Mouse (Mus musculus) forebrain, embryonic 10.5 days (tissue): ENCODE measurements around the gene Zfp36l1. TPM values are rescaled to one million over a fixed set of nuclear protein-coding genes. Genes with fewer than 3 reads are reported as not detected.
A peak's percentile ranks its signal among the peaks of the same experiment; 100 is the strongest.

ENCODE experiments used
- DNase-seq: peaks from one replicate; pipeline ENCODE4 v3.0.0-alpha.2; 2017; ENCODE audit warnings: low spot score; ENCODE audit errors: extremely low spot score
- H3K27ac ChIP-seq: fragments of 300-500 bp; sonication (generic); 2 replicates; pipeline ENCODE4 v1.5.1; 2016; ENCODE audit warnings: mild to moderate bottlenecking
- H3K27me3 ChIP-seq: fragments of 300-500 bp; sonication (generic); 2 replicates; pipeline ENCODE4 v1.6.1; 2016; ENCODE audit warnings: mild to moderate bottlenecking; ENCODE audit not compliant: poor library complexity, severe bottlenecking
- H3K36me3 ChIP-seq: fragments of 300-500 bp; sonication (generic); replicated peaks from 2 replicates; pipeline ENCODE4 v1.6.1; 2016; ENCODE audit warnings: mild to moderate bottlenecking, moderate library complexity
- H3K4me1 ChIP-seq: fragments of 300-500 bp; sonication (generic); 2 replicates; pipeline ENCODE4 v1.6.1; 2016
- H3K4me3 ChIP-seq: fragments of 300-500 bp; sonication (generic); 2 replicates; pipeline ENCODE4 v1.5.1; 2016; ENCODE audit warnings: mild to moderate bottlenecking, moderate library complexity
- H3K9me3 ChIP-seq: fragments of 300-500 bp; sonication (generic); 2 replicates; pipeline ENCODE4 v1.6.1; 2016; ENCODE audit warnings: mild to moderate bottlenecking, moderate library complexity
- WGBS: fragments of 180-500 bp; shearing (Covaris S2); methylation state at CpG from one replicate; pipeline ENCODE4 v1.1.7; 2016; 5-methylcytosine and 5-hydroxymethylcytosine counted together
- polyA plus RNA-seq: library from polyadenylated mRNA; unstranded; fragments of >200 nt; fragmentation: Nextera tagmentation; extraction: Ambion mirVana; gene quantifications from 2 replicates; pipeline ENCODE4 v1.2.1, GENCODE M21; 2016

Zfp36l1 gene
- polyA plus RNA-seq, 1 experiment from 2014 or later = 121 TPM

DNA sequence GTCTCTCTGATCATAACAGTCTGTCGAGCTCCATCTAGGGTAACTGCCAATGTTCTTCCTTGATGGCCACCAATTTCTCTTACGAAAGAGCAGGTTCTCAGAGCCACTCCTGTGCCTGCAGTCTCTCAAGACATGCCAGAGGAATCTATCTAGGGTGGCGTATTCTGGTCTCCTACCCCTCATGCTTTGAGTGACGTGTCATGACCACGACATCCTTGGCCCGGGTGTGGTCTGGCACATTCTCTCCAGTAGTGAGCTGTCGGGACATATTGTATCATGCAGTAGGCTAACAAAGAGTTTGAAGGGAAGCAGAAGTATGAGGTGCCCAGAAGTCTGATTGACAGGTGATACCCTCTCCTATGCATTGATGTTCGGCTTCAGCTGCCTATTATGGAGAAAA is 28.2 kb upstream of the Zfp36l1 start:
- Histone ChIP-seq H3K27ac (peak overlapping the region; percentile 64; the same call in 1 of the 2 replicates), H3K36me3 (no peaks in the 10 kb centered on the region), H3K9me3 (no peaks in the 10 kb centered on the region), H3K4me1 (peaks cover 21% of the 10 kb centered on the region), H3K4me3 (no peak overlapping the region), H3K27me3 (no peaks in the 10 kb centered on the region)
- WGBS = 90% methylated on average over 8 of the region's 8 CpGs
- no peak for DNase-seq

DNA sequence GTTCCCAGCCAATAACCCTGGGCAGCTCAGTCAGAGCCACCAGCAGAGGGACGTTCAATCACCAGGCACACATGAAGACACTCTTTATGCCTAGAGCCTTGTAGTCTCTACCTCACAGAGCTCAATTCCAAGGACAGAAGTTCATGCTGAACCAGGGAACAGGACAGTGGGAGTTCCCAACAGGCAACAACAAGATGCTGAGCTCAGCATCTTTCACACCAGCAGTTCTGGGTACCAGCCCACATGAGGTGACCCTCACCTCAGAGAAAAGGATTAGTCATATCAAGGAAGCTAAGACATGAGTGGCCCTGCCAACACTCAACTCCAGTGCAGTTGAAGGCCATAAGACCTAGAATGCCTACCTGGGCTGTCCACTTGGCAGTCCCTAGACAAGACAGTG is 24.9 kb upstream of the Zfp36l1 start:
- peaks cover 14% of the 10 kb centered on the region for H3K4me1 ChIP-seq
- no peaks in the 10 kb centered on the region for H3K36me3 ChIP-seq
- peaks cover 12% of the 10 kb centered on the region for H3K27me3 ChIP-seq
- no peak overlapping the region for H3K4me3 ChIP-seq
- no peak for DNase-seq
- 97% methylated on average over 1 of the region's 1 CpGs for WGBS
- no peaks in the 10 kb centered on the region for H3K9me3 ChIP-seq
- no peak overlapping the region for H3K27ac ChIP-seq

DNA sequence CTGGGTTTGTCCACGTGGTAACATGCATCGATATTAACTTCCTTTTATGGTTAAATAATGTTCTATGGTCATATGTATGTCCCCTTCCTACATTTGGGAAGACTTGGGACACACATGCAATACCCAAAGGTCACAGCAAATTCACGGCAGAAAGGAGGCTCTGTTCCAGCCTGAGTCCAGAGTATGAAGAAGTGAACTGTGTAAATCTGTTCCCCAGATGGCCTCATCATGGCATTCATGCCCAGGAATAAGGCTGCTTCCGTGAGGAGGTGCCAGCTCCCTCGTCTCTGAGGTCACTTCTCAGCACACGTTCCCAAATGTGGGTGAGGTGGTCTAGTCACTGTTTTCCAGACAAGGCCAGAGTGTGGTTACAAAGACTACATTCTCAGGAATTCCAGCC is 24.4 kb upstream of the Zfp36l1 start:
- Histone ChIP-seq H3K4me3 (no peak overlapping the region), H3K9me3 (no peaks in the 10 kb centered on the region), H3K27ac (no peak overlapping the region), H3K36me3 (no peaks in the 10 kb centered on the region), H3K27me3 (peaks cover 12% of the 10 kb centered on the region), H3K4me1 (peaks cover 19% of the 10 kb centered on the region)
- no peak for DNase-seq
- WGBS = 87% methylated on average over 6 of the region's 6 CpGs

DNA sequence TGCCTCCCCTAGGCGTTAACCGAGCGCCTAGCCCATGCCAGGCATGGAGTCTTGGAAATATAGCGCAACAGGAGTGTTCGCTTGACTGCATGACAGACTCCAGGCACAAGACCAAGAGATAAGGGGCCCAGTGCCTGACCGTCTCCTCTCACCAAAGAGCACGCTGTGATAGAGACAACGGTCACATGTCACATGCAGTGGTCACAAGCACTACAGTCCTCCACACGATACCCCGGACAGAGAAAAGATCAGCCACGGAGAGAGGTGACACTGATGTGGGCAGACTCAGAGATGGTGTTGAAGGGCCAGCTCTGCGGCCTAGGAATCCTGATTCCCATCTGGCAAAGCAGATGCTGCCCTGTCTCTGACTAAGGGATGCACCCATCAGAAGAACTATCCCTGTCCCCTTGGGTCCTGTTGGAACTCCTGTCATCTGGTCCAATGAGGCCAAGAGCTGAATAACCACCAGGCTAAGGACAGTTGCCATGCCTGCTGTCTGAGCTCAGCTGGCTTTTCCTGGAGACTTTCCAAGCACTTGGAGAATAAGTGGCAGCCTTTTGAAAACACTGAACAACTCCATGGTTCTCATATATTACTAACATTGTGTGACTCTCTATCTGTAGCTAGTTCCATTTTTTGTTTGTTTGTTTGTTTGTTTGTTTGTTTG is 23.6 kb upstream of the Zfp36l1 start:
- peaks cover 12% of the 10 kb centered on the region for H3K27me3 ChIP-seq
- WGBS = 93% methylated on average over 12 of the region's 12 CpGs
- no peaks in the 10 kb centered on the region for H3K9me3 ChIP-seq
- no peaks in the 10 kb centered on the region for H3K36me3 ChIP-seq
- DNase-seq = no peak
- 0 out of 2 replicates have a peak overlapping the region, but pooled peaks have one; percentile 22 for H3K27ac ChIP-seq
- H3K4me3 ChIP-seq = no peak overlapping the region
- H3K4me1 ChIP-seq = peaks cover 24% of the 10 kb centered on the region

DNA sequence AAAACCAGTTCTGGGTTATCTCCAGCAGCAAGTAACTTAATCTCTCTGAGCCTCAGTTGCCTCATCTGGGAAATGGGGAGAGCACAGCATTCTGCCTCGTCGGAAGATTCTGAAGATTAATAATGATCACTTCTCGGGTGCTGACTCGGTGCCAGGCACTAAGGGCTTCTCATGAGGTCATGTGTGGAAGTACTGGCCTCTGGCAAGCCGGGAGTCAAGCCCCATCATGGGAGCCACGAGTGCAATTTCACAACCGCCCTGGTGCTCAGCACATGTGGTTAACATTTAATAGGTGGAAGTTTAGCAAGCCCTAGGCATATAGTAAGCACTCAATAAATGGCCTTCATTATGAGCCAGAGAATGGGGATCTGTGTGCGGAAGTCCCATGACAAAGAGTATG is 22.4 kb upstream of the Zfp36l1 start:
- no peaks in the 10 kb centered on the region for H3K36me3 ChIP-seq
- WGBS = 91% methylated on average over 8 of the region's 8 CpGs
- H3K27me3 ChIP-seq = peaks cover 12% of the 10 kb centered on the region
- no peaks in the 10 kb centered on the region for H3K9me3 ChIP-seq
- no peak for DNase-seq
- peaks cover 34% of the 10 kb centered on the region for H3K4me1 ChIP-seq
- 0 out of 2 replicates have a peak overlapping the region, but pooled peaks have one; percentile 2 for H3K27ac ChIP-seq
- H3K4me3 ChIP-seq = no peak overlapping the region

DNA sequence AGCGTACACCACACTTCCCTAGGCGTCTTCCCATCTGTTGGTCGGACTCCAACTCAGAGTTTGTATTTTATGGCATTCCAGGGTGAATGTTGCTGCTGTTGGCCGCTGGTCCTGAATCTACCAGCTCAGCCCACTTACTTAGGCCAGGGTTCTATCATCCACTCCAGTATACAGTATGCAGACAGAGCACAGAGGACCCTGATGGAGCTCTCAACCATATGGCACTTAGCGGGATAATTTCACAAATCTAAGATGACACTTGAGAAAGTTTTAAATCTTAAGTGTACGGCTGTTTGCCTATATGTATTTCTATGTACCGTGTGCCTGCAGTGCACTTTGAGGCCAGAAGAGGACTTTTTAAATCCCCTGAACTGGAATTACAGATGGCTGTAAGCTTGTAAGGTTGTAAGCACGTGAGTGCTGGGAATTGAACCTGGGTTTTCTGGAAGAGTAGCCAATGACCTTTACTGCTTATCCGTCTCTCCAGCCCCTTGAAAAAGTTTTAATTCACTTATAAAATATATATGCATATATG is 20.3 kb upstream of the Zfp36l1 start:
- no peak for DNase-seq
- Histone ChIP-seq H3K36me3 (no peaks in the 10 kb centered on the region), H3K27ac (peak overlapping the region; percentile 99), H3K27me3 (peaks cover 12% of the 10 kb centered on the region), H3K9me3 (no peaks in the 10 kb centered on the region), H3K4me1 (peaks cover 42% of the 10 kb centered on the region), H3K4me3 (peak overlapping the region; percentile 66)
- 46% methylated on average over 9 of the region's 9 CpGs for WGBS

DNA sequence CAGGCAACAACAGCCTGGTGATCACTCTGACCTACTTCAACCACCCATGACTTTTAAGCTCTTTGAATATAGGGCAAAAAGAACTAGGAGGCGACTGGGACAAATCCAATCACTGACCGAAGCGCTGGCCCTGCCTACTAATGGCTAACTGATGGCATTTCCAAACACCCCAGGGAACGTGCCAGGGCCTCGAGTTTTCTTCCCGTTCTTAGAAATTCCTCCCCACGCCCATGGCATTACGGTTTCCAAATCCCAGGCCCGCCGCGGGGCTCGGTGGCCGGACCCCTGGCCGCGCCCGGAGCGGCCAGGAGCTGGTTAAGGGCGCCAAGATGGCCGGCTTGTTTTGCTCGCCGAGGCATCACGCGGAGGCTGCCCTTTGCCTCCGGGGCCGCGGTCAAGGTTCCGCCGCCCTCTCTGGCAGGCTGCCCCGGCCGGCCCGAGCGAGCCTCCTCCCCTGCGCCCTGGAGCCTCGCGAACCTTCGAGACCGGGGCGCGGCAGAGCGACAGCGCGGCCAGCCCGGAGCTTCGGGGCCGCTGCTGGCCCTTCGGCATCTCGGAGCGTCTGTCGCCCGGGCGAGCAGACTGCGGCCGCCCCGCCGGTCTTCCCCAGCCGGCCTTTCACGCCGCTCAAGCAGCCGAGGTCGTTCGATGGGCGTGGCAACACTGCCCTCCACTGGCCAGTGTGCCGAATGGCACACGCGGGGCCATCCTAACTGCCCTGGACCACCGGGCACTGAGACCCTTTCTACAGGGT is 19.6 kb upstream of the Zfp36l1 start:
- Histone ChIP-seq H3K4me3 (peak overlapping the region; percentile 66), H3K4me1 (peaks cover 42% of the 10 kb centered on the region), H3K36me3 (0 out of 2 replicates have a peak, but pooled peaks cover 1% of the 10 kb centered on the region), H3K27me3 (peaks cover 12% of the 10 kb centered on the region), H3K27ac (peak overlapping the region; percentile 99), H3K9me3 (no peaks in the 10 kb centered on the region)
- under 1% methylated on average over 66 of the region's 66 CpGs for whole genome bisulfite sequencing
- peak; percentile 90 for DNase-seq

DNA sequence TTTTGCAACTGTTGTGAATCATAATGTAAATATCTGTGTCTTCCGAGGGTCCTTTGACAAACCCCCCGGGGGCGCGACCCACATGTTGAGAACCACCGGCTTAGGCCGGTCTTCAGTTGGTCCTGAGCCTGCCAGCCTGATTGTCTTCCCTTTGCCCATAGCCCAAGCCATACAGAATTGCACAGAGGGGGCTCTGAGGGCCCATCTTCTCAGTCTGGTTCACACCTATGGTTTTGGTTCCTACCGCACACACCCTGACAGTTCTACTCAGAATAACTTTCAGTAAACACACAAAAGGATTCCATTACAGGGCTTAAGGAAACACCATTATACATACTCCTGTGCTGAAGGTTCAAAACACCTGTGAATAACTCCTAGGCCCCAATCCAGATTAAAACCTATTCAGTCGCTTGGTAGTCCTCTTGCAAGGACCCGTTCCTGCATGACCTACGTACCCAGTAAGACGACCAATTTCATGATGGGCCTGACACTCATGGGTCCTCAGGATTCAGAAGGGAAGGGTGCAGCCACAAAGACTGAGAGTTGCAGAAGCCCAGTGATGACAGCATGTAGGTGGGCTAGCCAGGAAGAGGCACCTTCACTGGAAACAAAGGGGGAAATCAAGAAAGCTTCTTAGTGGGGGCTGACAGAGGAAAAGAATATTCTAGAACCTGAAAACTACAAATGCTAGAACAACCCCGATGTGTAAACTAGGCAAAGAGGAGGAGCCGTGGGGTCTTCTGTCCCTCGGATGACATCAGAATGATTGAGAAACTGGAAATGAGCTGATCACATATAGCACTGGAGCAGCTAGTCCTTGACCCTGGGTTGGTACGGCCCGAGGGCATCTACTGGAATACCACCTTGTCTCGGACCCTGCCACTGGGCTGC is 18.8 kb upstream of the Zfp36l1 start:
- peak overlapping the region; percentile 99 for H3K27ac ChIP-seq
- peak overlapping the region; percentile 66 for H3K4me3 ChIP-seq
- WGBS = 63% methylated on average over 17 of the region's 17 CpGs
- peaks cover 12% of the 10 kb centered on the region for H3K27me3 ChIP-seq
- H3K9me3 ChIP-seq = no peaks in the 10 kb centered on the region
- DNase-seq = no peak
- H3K36me3 ChIP-seq = peaks cover 10% of the 10 kb centered on the region; the same call in 1 of the 2 replicates
- peaks cover 42% of the 10 kb centered on the region for H3K4me1 ChIP-seq

DNA sequence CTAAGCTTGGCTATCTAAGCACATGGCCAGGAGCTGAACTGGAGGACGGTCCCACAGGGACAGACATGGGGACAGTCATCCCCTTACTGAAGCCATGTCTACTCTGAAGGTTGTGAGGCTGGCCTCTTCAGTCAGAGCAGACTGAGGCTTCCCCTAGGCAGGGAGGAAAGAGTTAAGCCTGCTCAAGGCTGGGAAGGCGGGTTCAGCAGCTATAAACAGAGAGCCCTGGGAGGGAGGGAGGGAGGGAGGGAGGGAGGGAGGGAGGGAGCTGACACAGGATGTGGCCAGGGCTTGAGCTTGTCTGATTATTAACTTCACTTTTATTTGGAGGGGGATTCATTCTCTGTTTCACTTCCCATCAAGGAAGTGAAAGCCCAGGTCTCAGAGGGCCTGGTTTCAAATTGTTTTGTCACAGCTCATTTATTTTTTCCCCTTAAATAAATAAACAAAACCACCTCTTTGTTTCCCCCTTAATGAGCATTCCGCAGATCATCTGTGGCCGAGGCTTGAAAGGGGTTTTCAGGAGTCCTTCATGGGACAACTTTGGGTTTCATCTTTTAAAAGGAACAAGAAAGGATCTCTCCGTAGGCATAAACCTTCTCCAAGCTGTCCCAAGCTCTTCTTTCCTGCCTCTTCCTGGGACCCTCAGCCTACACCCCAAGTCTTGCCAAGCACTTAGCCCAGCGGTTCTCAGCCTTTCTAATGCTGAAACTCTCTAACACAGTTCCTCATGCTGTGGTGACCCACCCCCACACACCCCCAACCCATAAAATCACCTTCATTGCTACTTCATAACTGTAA is 17.9 kb upstream of the Zfp36l1 start:
- peaks cover 42% of the 10 kb centered on the region for H3K4me1 ChIP-seq
- H3K36me3 ChIP-seq = peaks cover 12% of the 10 kb centered on the region; the same call in 1 of the 2 replicates
- 8% methylated on average over 6 of the region's 6 CpGs for WGBS
- peak overlapping the region; percentile 66 for H3K4me3 ChIP-seq
- H3K27me3 ChIP-seq = peaks cover 12% of the 10 kb centered on the region
- H3K27ac ChIP-seq = peak overlapping the region; percentile 99
- H3K9me3 ChIP-seq = no peaks in the 10 kb centered on the region
- peak; percentile 64 for DNase-seq

DNA sequence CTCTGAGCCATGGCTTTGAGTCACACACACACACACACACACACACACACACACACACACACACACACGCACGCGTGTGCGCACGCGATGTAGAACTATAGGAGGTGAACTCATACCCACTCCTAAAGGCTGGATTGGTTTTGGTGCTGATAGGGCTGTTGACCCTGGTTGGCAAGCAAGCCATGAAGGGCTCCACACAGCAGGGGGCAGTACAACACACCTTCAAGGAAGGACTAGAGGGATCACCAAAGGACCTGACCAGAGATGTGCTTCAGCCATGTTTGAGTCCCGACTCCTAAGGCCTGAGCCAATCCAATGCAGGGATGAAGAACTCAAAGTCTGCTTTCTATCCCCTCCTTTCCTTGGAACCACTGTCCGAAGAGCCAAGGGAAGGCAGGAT is 16.7 kb upstream of the Zfp36l1 start:
- H3K27me3 ChIP-seq = peaks cover 9% of the 10 kb centered on the region
- H3K36me3 ChIP-seq = peaks cover 23% of the 10 kb centered on the region
- WGBS = 96% methylated on average over 8 of the region's 8 CpGs
- H3K27ac ChIP-seq = peak overlapping the region; percentile 99
- H3K4me3 ChIP-seq = peak overlapping the region; percentile 34; the same call in 1 of the 2 replicates
- H3K9me3 ChIP-seq = no peaks in the 10 kb centered on the region
- DNase-seq = no peak
- H3K4me1 ChIP-seq = peaks cover 45% of the 10 kb centered on the region

DNA sequence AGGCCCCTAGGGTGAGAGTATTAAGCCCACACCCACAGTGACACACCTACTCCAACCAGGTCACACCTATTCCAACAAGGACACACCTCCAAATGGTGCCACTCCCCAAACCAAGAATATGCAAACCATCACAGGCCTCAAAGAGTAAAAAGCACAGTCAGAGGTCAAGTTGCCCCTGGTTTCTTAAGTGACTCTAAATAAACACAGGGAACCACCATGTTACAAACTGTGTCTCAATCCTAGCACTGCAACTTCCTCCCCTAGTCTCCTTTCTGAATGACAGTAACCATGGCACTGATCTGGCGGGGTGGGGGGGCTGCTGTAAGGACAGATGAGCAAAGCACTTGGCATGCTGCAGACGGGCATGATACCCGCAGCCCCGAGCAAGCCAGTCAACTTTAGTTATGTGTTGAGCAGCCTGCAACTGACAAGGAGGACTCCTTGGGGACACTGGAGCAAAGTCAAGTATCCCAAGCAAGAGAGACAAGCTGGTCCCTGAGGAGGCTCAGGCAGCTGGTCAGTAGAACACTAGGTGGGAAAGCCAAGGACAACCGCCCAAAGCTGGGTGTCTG is 14.5 kb upstream of the Zfp36l1 start:
- H3K4me3 ChIP-seq = no peak overlapping the region
- DNase-seq = no peak
- 91% methylated on average over 5 of the region's 5 CpGs for WGBS
- peaks cover 35% of the 10 kb centered on the region for H3K36me3 ChIP-seq
- peaks cover 49% of the 10 kb centered on the region for H3K4me1 ChIP-seq
- H3K27ac ChIP-seq = no peak overlapping the region
- no peaks in the 10 kb centered on the region for H3K9me3 ChIP-seq
- H3K27me3 ChIP-seq = no peaks in the 10 kb centered on the region
